Mouse (Mus musculus) adrenal gland, postnatal 10 days (tissue): ENCODE results near the gene Mettl24. TPM values are rescaled to one million over a fixed set of nuclear protein-coding genes. Genes with fewer than 3 reads are reported as not detected.
"Not testable (repeated sequence)": the region's sequence is repeated elsewhere in the genome, so short reads cannot be mapped to it uniquely, and the experiment has no call there.

Experiments
- DNase-seq: peaks from one replicate; pipeline ENCODE4 v3.0.0; 2021; ENCODE audit warnings: mixed read lengths
- total RNA-seq, 2 experiments: library from RNA; stranded (reverse); gene quantifications; 2 replicates each; pipeline ENCODE4 v1.2.3; 2021

The Mettl24 gene
- total RNA-seq, 2 experiments from 2014 or later: 5.7 to 7.2 TPM

- DNase-seq: no peak
Observed at GRCm38 (mm10) chr10:40737274-40738112, 54.4 kb downstream of the Mettl24 start.

GRCm38 (mm10) chr10:40740696-40741095, 57.6 kb downstream of the Mettl24 start:
- DNase-seq: no peak

GRCm38 (mm10) chr10:40750293-40751047, 67.4 kb downstream of the Mettl24 start:
- DNase-seq: no peak

GRCm38 (mm10) chr10:40751157-40751556, 68.1 kb downstream of the Mettl24 start:
- no peak for DNase-seq

GRCm38 (mm10) chr10:40753036-40753435, 70.0 kb downstream of the Mettl24 start:
- no peak for DNase-seq

GRCm38 (mm10) chr10:40758171-40759010, 75.3 kb downstream of the Mettl24 start:
- no peak for DNase-seq

GRCm38 (mm10) chr10:40759391-40760194, 76.5 kb downstream of the Mettl24 start:
- DNase-seq: not testable (repeated sequence)

GRCm38 (mm10) chr10:40760195-40761009, 77.3 kb downstream of the Mettl24 start:
- DNase-seq: no peak

GRCm38 (mm10) chr10:40761010-40761752, 78.1 kb downstream of the Mettl24 start:
- DNase-seq: no peak

- DNase-seq: no peak
Observed at GRCm38 (mm10) chr10:40762624-40763023, 79.5 kb downstream of the Mettl24 start.

- DNase-seq: no peak
Observed at GRCm38 (mm10) chr10:40763084-40763720, 80.1 kb downstream of the Mettl24 start.

- DNase-seq: no peak
Observed at GRCm38 (mm10) chr10:40772266-40772665, 89.2 kb downstream of the Mettl24 start.

- DNase-seq: no peak
Observed at GRCm38 (mm10) chr10:40775151-40775550, 92.1 kb downstream of the Mettl24 start.

- no peak for DNase-seq
Observed at GRCm38 (mm10) chr10:40775655-40776054, 92.6 kb downstream of the Mettl24 start.

- DNase-seq: no peak
Observed at GRCm38 (mm10) chr10:40777171-40777570, 94.1 kb downstream of the Mettl24 start.

GRCm38 (mm10) chr10:40778472-40778871, 95.4 kb downstream of the Mettl24 start:
- DNase-seq: no peak

GRCm38 (mm10) chr10:40790406-40790805, 107.3 kb downstream of the Mettl24 start:
- no peak for DNase-seq

GRCm38 (mm10) chr10:40792115-40792514, 109.0 kb downstream of the Mettl24 start:
- no peak for DNase-seq

- DNase-seq: peak; percentile 27
Observed at GRCm38 (mm10) chr10:40805221-40805620, 122.1 kb downstream of the Mettl24 start.
